Mouse (Mus musculus) hindbrain, embryonic 16.5 days (tissue): ENCODE data around the gene Ttbk2. TPM values are rescaled to one million over a fixed set of nuclear protein-coding genes. Genes with fewer than 3 reads are reported as not detected.

ENCODE experiments used
- ATAC-seq: fragments of 200-750 bp; cut with Nextera tagmentation; 2 replicates; pipeline ENCODE4 v1.8.0; 2017; ENCODE audit warnings: moderate TSS enrichment, moderate library complexity
- H3K27ac ChIP-seq: fragments of 300-500 bp; sonication (generic); 2 replicates; pipeline ENCODE4 v1.5.1; 2014; ENCODE audit warnings: low read depth, mild to moderate bottlenecking, control low read depth, low read length, moderate library complexity
- H3K27me3 ChIP-seq: fragments of 300-500 bp; sonication (generic); replicated peaks from 2 replicates; pipeline ENCODE4 v1.6.1; 2014; ENCODE audit warnings: low read length; ENCODE audit not compliant: control insufficient read depth, insufficient read depth
- H3K36me3 ChIP-seq: fragments of 300-500 bp; sonication (generic); 2 replicates; pipeline ENCODE4 v1.6.1; 2014; ENCODE audit warnings: mild to moderate bottlenecking, low read length, moderate library complexity, mixed read lengths; ENCODE audit not compliant: control insufficient read depth, insufficient read depth
- H3K4me1 ChIP-seq: fragments of 300-500 bp; sonication (generic); 2 replicates; pipeline ENCODE4 v1.6.1; 2014; ENCODE audit warnings: low read depth, low read length; ENCODE audit not compliant: control insufficient read depth, insufficient read depth
- H3K4me2 ChIP-seq: fragments of 300-500 bp; sonication (generic); 2 replicates; pipeline ENCODE4 v1.6.1; 2014; ENCODE audit warnings: mild to moderate bottlenecking, low read length, control low read depth, moderate library complexity
- H3K4me3 ChIP-seq: fragments of 300-500 bp; sonication (generic); 2 replicates; pipeline ENCODE4 v1.5.1; 2014; ENCODE audit warnings: mild to moderate bottlenecking, low read length, control low read depth, moderate library complexity
- H3K9ac ChIP-seq: fragments of 300-500 bp; sonication (generic); 2 replicates; pipeline ENCODE4 v1.6.1; 2014; ENCODE audit warnings: low read depth, mild to moderate bottlenecking, control low read depth, low read length, moderate library complexity
- H3K9me3 ChIP-seq: fragments of 300-500 bp; sonication (generic); 2 replicates; pipeline ENCODE4 v1.6.1; 2014; ENCODE audit warnings: mild to moderate bottlenecking, low read length, moderate library complexity; ENCODE audit not compliant: control insufficient read depth
- WGBS: fragments of 180-500 bp; shearing (Covaris S2); extraction: QIAGEN DNeasy Blood & Tissue Kit; methylation state at CpG from one replicate; pipeline ENCODE4 v1.1.7; 2014; 5-methylcytosine and 5-hydroxymethylcytosine counted together
- polyA plus RNA-seq: library from polyadenylated mRNA; unstranded; fragments of >200 nt; fragmentation: Nextera tagmentation; extraction: Ambion mirVana; gene quantifications from 2 replicates; pipeline ENCODE4 v1.2.1, GENCODE M21; 2015

The Ttbk2 gene
- polyA plus RNA-seq, 1 experiment from 2014 or later: 11.5 TPM

- Histone ChIP-seq H3K27ac (no peak overlapping the region), H3K36me3 (peaks cover 3% of the 10 kb centered on the region; the same call in 1 of the 2 replicates), H3K27me3 (no peaks in the 10 kb centered on the region), H3K4me2 (no peak overlapping the region), H3K9me3 (no peaks in the 10 kb centered on the region), H3K9ac (no peak overlapping the region), H3K4me1 (no peaks in the 10 kb centered on the region), H3K4me3 (no peak overlapping the region)
- ATAC-seq: no peak
- 98% methylated on average over 2 of the region's 2 CpGs for WGBS
Observed at GRCm38 (mm10) chr2:120770265-120770935, 80.0 kb downstream of the Ttbk2 start.

DNA sequence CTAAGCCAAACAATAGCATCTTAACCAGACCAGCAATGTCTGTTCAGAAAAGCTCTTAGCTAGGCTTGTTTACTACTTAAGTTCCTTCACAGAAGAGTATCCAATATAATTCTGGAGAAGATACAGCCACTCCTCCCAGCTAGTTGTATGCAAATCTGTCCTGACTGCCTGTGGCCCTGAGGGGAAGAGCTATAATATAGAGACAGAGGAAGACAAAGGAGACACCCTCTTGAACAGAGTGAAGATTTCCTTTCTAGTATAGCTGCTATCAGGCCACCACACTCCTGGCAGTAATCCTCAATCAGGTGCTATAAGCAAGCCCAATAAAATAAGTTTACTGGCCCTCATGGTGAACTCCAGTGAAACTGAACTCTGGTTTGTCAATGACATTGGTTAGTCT, 88.5 kb downstream of the Ttbk2 start:
- Histone ChIP-seq H3K27me3 (no peaks in the 10 kb centered on the region), H3K4me1 (no peaks in the 10 kb centered on the region), H3K9ac (no peak overlapping the region), H3K4me2 (no peak overlapping the region), H3K36me3 (peaks cover 8% of the 10 kb centered on the region), H3K4me3 (no peak overlapping the region), H3K9me3 (no peaks in the 10 kb centered on the region), H3K27ac (no peak overlapping the region)
- ATAC-seq: no peak

DNA sequence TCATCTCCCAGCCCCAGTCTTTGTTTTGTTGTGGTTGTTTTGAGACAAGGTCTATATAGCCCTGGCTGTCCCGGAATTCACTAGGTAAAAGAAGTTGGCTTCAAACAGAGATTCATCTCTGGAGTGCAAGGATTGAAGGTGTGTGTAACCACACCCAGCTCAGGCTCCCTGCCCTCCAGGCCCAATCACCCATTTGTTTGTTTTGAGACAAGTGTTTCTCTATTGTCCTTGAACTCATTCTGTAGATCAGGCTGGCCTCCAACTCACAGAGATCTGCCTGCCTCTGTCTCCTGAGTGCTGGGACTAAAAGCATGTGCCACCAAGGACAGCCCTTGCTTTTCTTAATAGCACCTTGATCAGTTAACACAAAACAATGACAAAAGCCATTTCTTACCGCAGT, 102.4 kb downstream of the Ttbk2 start:
- Histone ChIP-seq H3K27ac (no peak overlapping the region), H3K36me3 (peaks cover 25% of the 10 kb centered on the region), H3K4me1 (no peaks in the 10 kb centered on the region), H3K4me2 (no peak overlapping the region), H3K9ac (no peak overlapping the region), H3K27me3 (no peaks in the 10 kb centered on the region), H3K4me3 (no peak overlapping the region), H3K9me3 (no peaks in the 10 kb centered on the region)
- no peak for ATAC-seq
- 100% methylated on average over 2 of the region's 2 CpGs for WGBS

DNA sequence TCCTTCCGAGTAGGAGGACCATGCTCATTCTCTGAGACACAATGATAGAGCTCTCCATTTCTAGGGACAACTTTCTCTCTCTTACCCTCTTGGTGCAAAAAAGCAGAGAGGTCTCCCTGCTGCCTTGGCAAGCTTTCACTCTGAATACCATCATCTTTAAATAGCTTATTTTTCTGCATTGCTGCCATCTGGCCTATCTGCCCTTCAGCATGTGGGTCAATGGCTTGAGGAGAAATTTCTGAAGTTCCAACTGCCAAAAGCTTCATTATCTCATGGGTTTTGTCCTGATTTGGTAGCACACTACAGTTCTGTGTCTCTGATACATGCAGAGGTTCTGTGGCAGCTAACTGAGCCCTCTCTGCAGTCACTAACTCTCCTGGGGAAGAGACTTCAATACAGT, 104.9 kb downstream of the Ttbk2 start:
- Histone ChIP-seq H3K4me2 (no peak overlapping the region), H3K4me1 (no peaks in the 10 kb centered on the region), H3K9me3 (no peaks in the 10 kb centered on the region), H3K27ac (no peak overlapping the region), H3K4me3 (no peak overlapping the region), H3K9ac (no peak overlapping the region), H3K36me3 (peaks cover 24% of the 10 kb centered on the region), H3K27me3 (no peaks in the 10 kb centered on the region)
- WGBS: 96% methylated on average over 1 of the region's 1 CpGs
- no peak for ATAC-seq

DNA sequence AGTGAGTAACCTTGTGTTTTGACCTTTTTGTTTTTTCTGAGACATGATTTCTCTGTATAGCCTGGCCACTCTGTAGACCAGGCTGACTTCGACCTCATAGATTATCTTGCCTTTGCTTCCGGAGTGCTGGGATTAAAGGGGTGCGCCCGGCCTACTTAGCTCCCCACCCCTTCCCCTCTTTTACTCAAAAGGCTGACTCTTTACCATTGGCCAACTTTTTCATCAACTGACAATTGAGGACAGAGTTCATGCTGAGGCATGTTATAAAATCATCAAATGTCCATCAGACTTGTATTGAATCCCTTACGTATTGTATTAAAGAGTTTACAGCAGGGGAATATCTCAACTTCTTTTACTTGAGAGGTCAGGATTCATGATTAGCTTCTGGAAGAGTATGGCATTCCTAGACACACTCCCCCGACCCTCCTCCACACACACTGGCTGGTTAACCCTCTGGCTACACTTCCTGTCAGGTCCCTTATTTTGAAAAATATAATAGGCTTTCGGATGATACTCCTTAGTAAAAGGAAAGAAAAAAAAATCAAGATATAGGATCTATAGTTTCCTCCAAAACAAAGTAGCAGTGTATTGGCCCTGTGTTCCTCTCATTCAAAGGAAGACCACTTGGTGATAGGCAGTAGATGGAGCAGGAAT, 118.4 kb downstream of the Ttbk2 start:
- peaks cover 24% of the 10 kb centered on the region for H3K4me1 ChIP-seq
- H3K9me3 ChIP-seq: no peaks in the 10 kb centered on the region
- WGBS: 41% methylated on average over 7 of the region's 7 CpGs
- H3K4me3 ChIP-seq: peak overlapping the region; percentile 98
- no peak for ATAC-seq
- peak overlapping the region; percentile 92 for H3K27ac ChIP-seq
- H3K27me3 ChIP-seq: no peaks in the 10 kb centered on the region
- peak overlapping the region; percentile 84 for H3K9ac ChIP-seq
- H3K4me2 ChIP-seq: peak overlapping the region; percentile 99
- peaks cover 11% of the 10 kb centered on the region for H3K36me3 ChIP-seq

DNA sequence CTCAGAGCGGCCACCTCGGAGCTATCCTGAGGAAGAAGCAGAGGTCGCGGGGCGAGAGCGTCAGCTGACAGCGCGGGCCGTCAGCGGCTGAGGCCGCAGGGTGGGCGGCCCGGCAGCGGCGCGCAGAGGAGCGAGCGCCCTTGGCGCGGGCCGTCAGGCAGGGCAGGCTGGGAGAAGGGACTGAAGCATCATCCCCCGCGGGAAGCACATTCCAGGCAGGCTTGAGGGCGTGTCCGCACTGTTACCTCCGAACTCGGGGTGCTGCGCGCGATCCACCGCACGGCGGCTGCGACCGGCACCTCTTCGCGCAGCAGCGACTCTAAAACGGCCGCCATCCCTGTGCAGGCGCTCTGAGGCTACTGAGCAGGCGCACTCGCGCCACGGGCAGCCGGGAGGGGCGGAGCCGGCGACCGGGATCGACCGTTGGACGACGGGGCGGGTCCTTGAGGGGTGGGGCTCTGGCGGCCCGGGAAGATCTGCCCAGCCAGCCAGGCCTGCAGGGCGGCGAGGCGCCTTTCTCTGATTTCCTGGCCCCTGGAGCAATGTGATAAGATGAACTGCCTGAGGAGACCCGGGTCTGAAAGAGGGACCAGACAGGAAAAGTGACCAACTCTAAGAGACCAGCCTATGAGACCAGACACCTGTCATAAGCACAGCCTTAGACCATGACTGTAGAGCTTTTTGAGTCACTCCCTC, 119.1 kb downstream of the Ttbk2 start:
- H3K36me3 ChIP-seq: peaks cover 17% of the 10 kb centered on the region
- peak; percentile 99 for ATAC-seq
- peak overlapping the region; percentile 92 for H3K27ac ChIP-seq
- H3K9me3 ChIP-seq: no peaks in the 10 kb centered on the region
- peaks cover 24% of the 10 kb centered on the region for H3K4me1 ChIP-seq
- peak overlapping the region; percentile 99 for H3K4me2 ChIP-seq
- WGBS: under 1% methylated on average over 55 of the region's 61 CpGs
- peak overlapping the region; percentile 84 for H3K9ac ChIP-seq
- H3K27me3 ChIP-seq: no peaks in the 10 kb centered on the region
- H3K4me3 ChIP-seq: peak overlapping the region; percentile 98

- H3K36me3 ChIP-seq: peaks cover 23% of the 10 kb centered on the region
- ATAC-seq: peak; percentile 34
- peak overlapping the region; percentile 99 for H3K4me2 ChIP-seq
- H3K4me3 ChIP-seq: peak overlapping the region; percentile 98
- peak overlapping the region; percentile 92 for H3K27ac ChIP-seq
- no peaks in the 10 kb centered on the region for H3K9me3 ChIP-seq
- H3K9ac ChIP-seq: peak overlapping the region; percentile 84
- no peaks in the 10 kb centered on the region for H3K27me3 ChIP-seq
- H3K4me1 ChIP-seq: peaks cover 24% of the 10 kb centered on the region
- under 1% methylated on average over 42 of the region's 50 CpGs for WGBS
Observed at GRCm38 (mm10) chr2:120730639-120731166, 119.7 kb downstream of the Ttbk2 start.

DNA sequence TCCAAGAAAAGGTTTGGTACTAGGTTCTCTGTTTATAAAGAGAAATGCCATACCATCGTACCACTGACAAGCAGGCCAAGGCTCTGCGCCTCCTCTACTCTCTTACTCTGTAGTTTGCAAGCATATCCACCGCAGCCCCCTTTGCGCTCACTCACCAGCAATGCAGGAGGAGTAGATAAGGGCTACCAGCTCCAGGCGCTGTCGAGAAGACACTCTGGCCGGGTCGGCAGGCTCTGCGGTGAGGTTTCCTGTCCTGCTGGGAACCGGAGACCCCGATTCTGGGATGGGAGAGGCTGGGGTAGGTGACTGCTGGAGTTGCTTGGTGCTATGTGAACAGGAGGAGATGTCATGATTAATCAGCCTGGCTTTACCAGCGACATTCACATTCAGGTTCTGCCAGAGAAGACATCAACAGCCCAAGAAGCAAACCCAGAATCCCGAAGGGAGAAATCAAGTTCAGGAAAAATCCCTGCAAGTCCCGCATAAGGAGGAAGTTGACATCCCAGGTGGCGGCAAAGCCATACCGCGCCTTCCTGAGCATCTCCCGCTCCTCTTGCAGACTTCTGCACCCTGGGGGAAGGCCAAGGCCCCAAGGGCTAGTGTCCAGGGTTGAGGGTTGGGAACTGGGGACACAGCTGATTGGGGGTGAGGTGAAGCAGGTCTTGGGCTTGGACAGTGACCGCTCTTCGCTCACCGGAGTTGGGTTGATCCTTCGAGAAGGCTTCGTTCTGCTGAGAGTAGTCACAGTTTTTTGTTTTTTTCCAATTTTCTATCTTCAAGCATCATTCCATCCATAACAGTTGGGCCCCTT, 120.4 kb downstream of the Ttbk2 start:
- no peak for ATAC-seq
- H3K9ac ChIP-seq: peak overlapping the region; percentile 84
- peak overlapping the region; percentile 98 for H3K4me3 ChIP-seq
- WGBS: 9% methylated on average over 23 of the region's 23 CpGs
- H3K36me3 ChIP-seq: peaks cover 29% of the 10 kb centered on the region
- no peaks in the 10 kb centered on the region for H3K27me3 ChIP-seq
- H3K4me2 ChIP-seq: peak overlapping the region; percentile 99
- H3K4me1 ChIP-seq: peaks cover 24% of the 10 kb centered on the region
- no peaks in the 10 kb centered on the region for H3K9me3 ChIP-seq
- H3K27ac ChIP-seq: peak overlapping the region; percentile 92; the same call in 1 of the 2 replicates
